25 mouse cellular contexts compared by ENCODE assay signal in the genomic region with DNA sequence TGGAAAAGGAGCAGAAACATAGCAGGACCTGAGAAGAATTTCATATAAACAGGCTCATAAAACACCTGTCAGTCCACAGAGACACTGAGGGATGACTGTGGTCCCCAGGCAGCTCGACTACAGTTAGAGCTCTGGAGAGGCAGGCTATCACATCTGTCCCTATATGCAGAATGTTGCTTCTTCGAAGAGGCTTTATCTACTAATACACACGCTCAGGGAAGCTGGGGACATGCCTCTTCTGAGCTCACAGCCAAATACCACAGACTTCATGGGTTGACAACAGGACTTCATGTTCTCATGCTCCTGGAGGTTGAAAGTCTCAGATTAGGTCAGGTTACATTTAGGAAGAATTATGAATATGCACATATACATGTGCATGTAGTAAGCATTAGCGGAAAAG.
DNase-seq lines count a peak whose midpoint lies in the region; ATAC-seq lines count a peak whose summit lies in the region.
"Had no signal": no experiment of that assay in that cellular context is flagged by ENCODE, and none has a peak within 500 bp of the region (broad histone marks: within the 10 kb centered on the region; RNA-seq: fewer than 3 reads in every experiment).

No protein-coding gene starts in this region.

- H3K4me3 ChIP-seq in liver, embryonic 11.5 days (ENCODE audit: low read depth, low read length), result no peak overlapping the region
- H3K4me3 ChIP-seq in liver, embryonic 15.5 days (replicated peaks), result no peak overlapping the region
- H3K4me3 ChIP-seq: embryonic facial prominence, embryonic 15.5 days; erythroblast, embryonic 14.5 days; forebrain, embryonic 15.5 days; heart, adult 2 months; heart, embryonic 12.5 days; hindbrain, embryonic 10.5 days had no signal

- intact Hi-C loops in left cerebral cortex, postnatal 14 days (cut with DNase I), result no loop called here

- H3K9me3 ChIP-seq in liver, embryonic 11.5 days (ENCODE audit: control insufficient read depth, low read length), result no peaks in the 10 kb centered on the region; the same call in 1 of the 2 replicates
- no peaks in the 10 kb centered on the region for H3K9me3 ChIP-seq in liver, embryonic 15.5 days (replicated peaks)
- H3K9me3 ChIP-seq: embryonic facial prominence, embryonic 15.5 days; forebrain, embryonic 15.5 days; hindbrain, embryonic 10.5 days had no signal

- no peak overlapping the region for H3K9ac ChIP-seq in liver, embryonic 11.5 days (ENCODE audit: low read depth, low read length)
- H3K9ac ChIP-seq in liver, embryonic 15.5 days, result no peak overlapping the region
- H3K9ac ChIP-seq: embryonic facial prominence, embryonic 15.5 days; forebrain, embryonic 15.5 days; heart, embryonic 12.5 days; hindbrain, embryonic 14.5 days had no signal

- WGBS in liver, embryonic 11.5 days, result 54% methylated on average over 4 of the region's 4 CpGs
- WGBS in liver, embryonic 15.5 days (ENCODE audit: insufficient replicate concordance), result 21% methylated on average over 4 of the region's 4 CpGs

- no peak overlapping the region for H3K4me2 ChIP-seq in liver, embryonic 11.5 days
- H3K4me2 ChIP-seq in liver, embryonic 15.5 days, result peak overlapping the region; percentile 9
- H3K4me2 ChIP-seq: embryonic facial prominence, embryonic 15.5 days; forebrain, embryonic 15.5 days; heart, embryonic 12.5 days; hindbrain, embryonic 14.5 days had no signal

- H3K36me3 ChIP-seq in liver, embryonic 11.5 days (ENCODE audit: control insufficient read depth, insufficient read depth, low read length), result no peaks in the 10 kb centered on the region
- no peaks in the 10 kb centered on the region; the same call in 1 of the 2 replicates for H3K36me3 ChIP-seq in liver, embryonic 15.5 days (replicated peaks)
- H3K36me3 ChIP-seq: embryonic facial prominence, embryonic 15.5 days; forebrain, embryonic 15.5 days; G1E; heart, embryonic 12.5 days; hindbrain, embryonic 10.5 days had no signal

- peak; percentile 90 for ATAC-seq in liver, embryonic 11.5 days (replicated peaks; ENCODE audit: low FRiP score)
- peak; percentile 89 for ATAC-seq in liver, embryonic 15.5 days (ENCODE audit: insufficient read depth)
- ATAC-seq in megakaryocyte-erythroid progenitor cell, adult 5-6 weeks (replicated peaks; ENCODE audit: low FRiP score, low TSS enrichment, poor library complexity, severe bottlenecking), result peak; percentile 82
- ATAC-seq: activated CD4-positive, CD25-positive, alpha-beta regulatory T cell, adult 4 months; CD4-positive, CD25-positive, alpha-beta regulatory T cell, adult 4 months; forebrain, embryonic 15.5 days; Patski had no signal

- no peaks in the 10 kb centered on the region for H3K27me3 ChIP-seq in liver, embryonic 11.5 days (replicated peaks; ENCODE audit: control insufficient read depth, insufficient read depth, low read length)
- H3K27me3 ChIP-seq in liver, embryonic 15.5 days, result no peaks in the 10 kb centered on the region
- H3K27me3 ChIP-seq: embryonic facial prominence, embryonic 15.5 days; forebrain, embryonic 15.5 days; heart, embryonic 12.5 days had no signal

- DNase-seq in heart, adult 11 months, result peak; percentile 28
- DNase-seq in heart, adult 9 months (ENCODE audit: low spot score in 2 of 2), result no peak
- no peak for DNase-seq in liver, embryonic 11.5 days (ENCODE audit: low spot score)
- DNase-seq in adrenal gland, postnatal 36 days, result no peak
- DNase-seq in cerebellum, postnatal 4 days (ENCODE audit: low spot score in 2 of 2), result no peak
- no peak for DNase-seq in left cerebral cortex, postnatal 14 days (ENCODE audit: low spot score in 2 of 2)
- DNase-seq: adrenal gland, postnatal 14 days; B cell, adult 2 months; cerebellum, adult 18-20 months; cerebellum, postnatal 10 days; embryo, embryonic 11 days; gastrocnemius, postnatal 10 days; heart, adult 2 months had no signal

- H3K27ac ChIP-seq in liver, embryonic 11.5 days (ENCODE audit: low read depth, low read length), result peak overlapping the region; percentile 7; the same call in 1 of the 2 replicates
- peak overlapping the region; percentile 46; the same call in 1 of the 2 replicates for H3K27ac ChIP-seq in liver, embryonic 15.5 days (replicated peaks)
- H3K27ac ChIP-seq: embryonic facial prominence, embryonic 15.5 days; forebrain, embryonic 15.5 days; heart, adult 2 months; hindbrain, embryonic 10.5 days; hindbrain, embryonic 14.5 days had no signal

- H3K4me1 ChIP-seq in liver, embryonic 11.5 days (replicated peaks; ENCODE audit: control insufficient read depth, insufficient read depth, low read length), result peaks cover 7% of the 10 kb centered on the region
- peaks cover 38% of the 10 kb centered on the region for H3K4me1 ChIP-seq in liver, embryonic 15.5 days (replicated peaks)
- H3K4me1 ChIP-seq: embryonic facial prominence, embryonic 15.5 days; heart, embryonic 12.5 days; hindbrain, embryonic 10.5 days had no signal
